9 mouse cellular contexts compared by ENCODE assay signal in the genomic region with DNA sequence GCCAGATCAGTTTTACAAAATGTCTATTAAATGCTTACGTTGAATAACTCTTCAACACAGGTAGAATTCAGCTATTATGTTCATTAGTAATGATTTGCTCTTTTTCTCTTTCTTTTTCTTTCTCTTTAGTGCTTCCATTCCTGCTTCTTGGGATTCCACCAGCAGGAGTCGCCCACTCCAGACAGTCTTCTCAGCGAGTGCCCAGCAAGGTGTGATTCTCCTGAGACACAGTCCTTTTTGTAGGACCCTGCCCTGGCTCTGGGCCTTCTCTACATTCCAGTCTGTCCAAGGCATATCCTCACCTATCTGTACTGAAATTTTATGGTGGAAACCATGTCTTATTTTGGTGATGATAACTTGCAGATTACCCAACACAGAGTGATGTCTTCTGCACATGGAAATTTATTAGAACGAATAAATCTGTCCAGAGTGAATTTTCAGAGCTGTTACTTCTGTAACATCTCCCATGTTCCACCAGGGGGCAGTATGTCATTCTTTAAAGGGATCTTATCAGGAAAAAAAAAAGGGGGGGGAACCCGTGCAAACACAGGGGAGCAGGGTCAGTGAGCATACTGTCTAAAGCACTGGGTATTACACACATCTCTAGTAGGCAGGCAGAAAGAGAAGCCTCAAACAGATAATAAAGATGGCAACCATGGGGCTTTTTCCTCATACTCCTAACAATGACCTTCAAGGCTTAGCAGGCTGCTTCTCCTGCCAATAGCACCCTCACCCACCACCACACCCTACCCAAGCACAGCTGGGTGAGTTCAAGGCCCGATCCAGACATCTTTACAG. TPM values are rescaled to one million over a fixed set of nuclear protein-coding genes. Genes with fewer than 3 reads are reported as not detected.
A peak's percentile ranks its signal among the peaks of the same experiment; 100 is the strongest.
DNase-seq lines count a peak whose midpoint lies in the region; ATAC-seq and TF ChIP-seq lines count a peak whose summit lies in the region.
"Had no signal": no experiment of that assay in that cellular context is flagged by ENCODE, and none has a peak within 500 bp of the region (broad histone marks: within the 10 kb centered on the region; RNA-seq: fewer than 3 reads in every experiment).

No protein-coding gene starts in this region.

- no peak for TF ChIP-seq POLR2A in small intestine, adult 2 months (IDR thresholded peaks at IDR 0.05; ENCODE audit: low read depth, low read length)

- no peaks in the 10 kb centered on the region for H3K9me3 ChIP-seq in midbrain, embryonic 11.5 days (ENCODE audit: control insufficient read depth, low read length)
- H3K9me3 ChIP-seq in midbrain, embryonic 10.5 days (replicated peaks), result no peaks in the 10 kb centered on the region
- no peaks in the 10 kb centered on the region for H3K9me3 ChIP-seq in heart, embryonic 11.5 days (replicated peaks; ENCODE audit: control insufficient read depth, low read length)
- H3K9me3 ChIP-seq: embryonic facial prominence, embryonic 13.5 days had no signal

- no peak overlapping the region for H3K27ac ChIP-seq in midbrain, embryonic 11.5 days (ENCODE audit: low read depth, low read length)
- no peak overlapping the region for H3K27ac ChIP-seq in midbrain, embryonic 10.5 days (replicated peaks)
- H3K27ac ChIP-seq in small intestine, adult 2 months (ENCODE audit: insufficient read depth, low read depth, low read length), result peak overlapping the region; percentile 87; the same call in 1 of the 2 replicates
- no peak overlapping the region for H3K27ac ChIP-seq in heart, embryonic 11.5 days (ENCODE audit: low read depth, low read length)
- H3K27ac ChIP-seq: embryonic facial prominence, embryonic 13.5 days had no signal

- TF ChIP-seq CTCF in small intestine, adult 2 months (IDR thresholded peaks at IDR 0.05; ENCODE audit: extremely low read depth, insufficient read length, insufficient replicate concordance, low read depth, low read length), result peak; percentile 41; the same call in 1 of the 2 replicates

- no peaks in the 10 kb centered on the region for H3K4me1 ChIP-seq in midbrain, embryonic 11.5 days (ENCODE audit: control insufficient read depth, insufficient read depth, low read length)
- H3K4me1 ChIP-seq in midbrain, embryonic 10.5 days, result peaks cover 8% of the 10 kb centered on the region; the same call in 1 of the 2 replicates
- peaks cover 12% of the 10 kb centered on the region; the same call in 1 of the 2 replicates for H3K4me1 ChIP-seq in small intestine, adult 2 months (ENCODE audit: control insufficient read depth, insufficient read depth, insufficient read length, low read length)
- H3K4me1 ChIP-seq in heart, embryonic 11.5 days (ENCODE audit: control insufficient read depth, insufficient read depth, low read length), result no peaks in the 10 kb centered on the region
- H3K4me1 ChIP-seq: embryonic facial prominence, embryonic 13.5 days had no signal

- peak; percentile 58; the same call in 1 of the 2 replicates for ATAC-seq in midbrain, embryonic 11.5 days (ENCODE audit: low FRiP score)
- ATAC-seq in heart, embryonic 11.5 days (replicated peaks; ENCODE audit: insufficient number of reproducible peaks, low FRiP score, low TSS enrichment), result no peak

- no peak overlapping the region for H3K4me2 ChIP-seq in midbrain, embryonic 11.5 days
- H3K4me2 ChIP-seq in heart, embryonic 11.5 days, result no peak overlapping the region
- H3K4me2 ChIP-seq: embryonic facial prominence, embryonic 13.5 days had no signal

- DNase-seq in midbrain, embryonic 11.5 days (ENCODE audit: low spot score, missing footprints), result peak; percentile 87
- DNase-seq in midbrain, embryonic 10.5 days (ENCODE audit: low spot score), result no peak
- peak; percentile 68 for DNase-seq in embryo, embryonic 10 days (ENCODE audit: low spot score)
- peak; percentile 23 to 32 for DNase-seq in kidney, postnatal 36 days
- no peak for DNase-seq in urinary bladder, postnatal 4 days (ENCODE audit: low spot score in 2 of 2)

- no peaks in the 10 kb centered on the region for H3K27me3 ChIP-seq in midbrain, embryonic 11.5 days (ENCODE audit: control insufficient read depth, insufficient read depth, low read length)
- no peaks in the 10 kb centered on the region for H3K27me3 ChIP-seq in midbrain, embryonic 10.5 days (ENCODE audit: low read depth, poor library complexity, severe bottlenecking)
- no peaks in the 10 kb centered on the region for H3K27me3 ChIP-seq in small intestine, adult 2 months (ENCODE audit: control insufficient read depth, insufficient read depth, low read length)
- no peaks in the 10 kb centered on the region for H3K27me3 ChIP-seq in heart, embryonic 11.5 days (ENCODE audit: control insufficient read depth, insufficient read depth, low read length)
- H3K27me3 ChIP-seq: embryonic facial prominence, embryonic 13.5 days had no signal

- H3K4me3 ChIP-seq in midbrain, embryonic 11.5 days (ENCODE audit: low read depth, low read length), result no peak overlapping the region
- no peak overlapping the region for H3K4me3 ChIP-seq in midbrain, embryonic 10.5 days
- no peak overlapping the region for H3K4me3 ChIP-seq in small intestine, adult 2 months (ENCODE audit: low read depth, low read length)
- no peak overlapping the region for H3K4me3 ChIP-seq in heart, embryonic 11.5 days (ENCODE audit: low read depth, low read length)
- H3K4me3 ChIP-seq: embryonic facial prominence, embryonic 13.5 days had no signal

- H3K36me3 ChIP-seq in midbrain, embryonic 11.5 days (ENCODE audit: control insufficient read depth, insufficient read depth, low read length), result no peaks in the 10 kb centered on the region
- no peaks in the 10 kb centered on the region for H3K36me3 ChIP-seq in midbrain, embryonic 10.5 days
- H3K36me3 ChIP-seq in small intestine, adult 2 months (ENCODE audit: control insufficient read depth, insufficient read depth, low read length), result no peaks in the 10 kb centered on the region
- no peaks in the 10 kb centered on the region for H3K36me3 ChIP-seq in heart, embryonic 11.5 days (ENCODE audit: control insufficient read depth, insufficient read depth, low read length)
- H3K36me3 ChIP-seq: embryonic facial prominence, embryonic 13.5 days had no signal

- 42% methylated on average over 6 of the region's 6 CpGs for WGBS in midbrain, embryonic 11.5 days
- 43% methylated on average over 6 of the region's 6 CpGs for WGBS in midbrain, embryonic 10.5 days
- WGBS in small intestine, adult 2 months, result 28% methylated on average over 6 of the region's 6 CpGs
- WGBS in heart, embryonic 11.5 days (ENCODE audit: insufficient replicate concordance), result 32% methylated on average over 6 of the region's 6 CpGs

- H3K9ac ChIP-seq in midbrain, embryonic 11.5 days (ENCODE audit: low read length), result no peak overlapping the region
- no peak overlapping the region for H3K9ac ChIP-seq in heart, embryonic 11.5 days (ENCODE audit: low read depth, low read length)
- H3K9ac ChIP-seq: embryonic facial prominence, embryonic 13.5 days had no signal

RNA-seq across cellular contexts. Expression of gene Lurap1l, which starts 37.4 kb away (rescaled TPM):
- polyA plus RNA-seq in midbrain, embryonic 11.5 days (2014; fragmentation: Nextera tagmentation; extraction: Ambion mirVana), result 4.3 and 4.6 TPM in 2 replicates
- polyA plus RNA-seq in midbrain, embryonic 10.5 days (2016; fragmentation: Nextera tagmentation; extraction: Ambion mirVana), result 2.4 and 3.0 TPM in 2 replicates
- polyA plus RNA-seq in small intestine, adult 2 months (2012; rRNA removed), result 21.5 and 43.1 TPM in 2 replicates
- polyA plus RNA-seq in heart, embryonic 11.5 days (2014; fragmentation: Nextera tagmentation; extraction: Ambion mirVana), result 1.7 and 2.5 TPM in 2 replicates

RNA-seq across cellular contexts. Expression of gene Tyrp1, which starts 39.1 kb away (rescaled TPM):
- polyA plus RNA-seq in midbrain, embryonic 11.5 days (2014; fragmentation: Nextera tagmentation; extraction: Ambion mirVana), result 0.14 and 0.18 TPM in 2 replicates
- polyA plus RNA-seq in midbrain, embryonic 10.5 days (2016; fragmentation: Nextera tagmentation; extraction: Ambion mirVana), result 0.21 and 0.31 TPM in 2 replicates
- not detected in 2 replicates for polyA plus RNA-seq in small intestine, adult 2 months (2012; rRNA removed)
- not detected in 2 replicates for polyA plus RNA-seq in heart, embryonic 11.5 days (2014; fragmentation: Nextera tagmentation; extraction: Ambion mirVana)
- polyA plus RNA-seq: stomach, embryonic 16.5 days had no signal

Comparison
In these comparisons a context has a peak if more than half of its experiments do, and no peak if none do; other contexts are left out.
1. DNase-seq: peak in midbrain, embryonic 11.5 days (single experiment), embryo, embryonic 10 days (single experiment) and kidney, postnatal 36 days (2 of 2); none in midbrain, embryonic 10.5 days (single experiment) and urinary bladder, postnatal 4 days (0 of 2).